Mouse (Mus musculus) liver, embryonic 14 days (tissue): Measurements from ENCODE around the gene Olfr1290. TPM values are rescaled to one million over a fixed set of nuclear protein-coding genes. Genes with fewer than 3 reads are reported as not detected.

Source experiments
- polyA plus RNA-seq: library from polyadenylated mRNA; depleted of rRNA; stranded (reverse); fragments of >200 nt; gene quantifications from 2 replicates; pipeline ENCODE4 v1.2.3, GENCODE M21; 2012; rRNA removed

Olfr1290 gene
- not detected in 2 replicates for polyA plus RNA-seq

DNA sequence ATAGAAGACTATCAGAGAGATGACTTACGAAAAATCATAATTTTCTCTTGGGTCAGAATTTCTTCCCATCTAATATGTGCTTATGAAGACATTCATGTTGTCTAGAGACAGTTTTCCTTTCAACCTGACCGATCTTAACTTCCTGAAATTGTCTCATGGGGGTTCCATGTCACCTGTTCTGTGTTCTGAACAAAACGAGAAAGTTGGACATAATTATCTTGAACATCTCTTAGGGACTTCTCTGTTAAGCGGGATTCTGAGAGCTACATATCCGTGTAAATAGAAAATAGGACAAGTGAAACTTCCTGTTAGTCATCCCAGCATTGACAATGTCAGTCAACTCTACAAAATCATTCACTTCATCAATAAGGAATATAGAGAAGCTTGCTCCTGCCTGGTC is at the start of gene Olfr1290:
Gene Olfr1290 (minus strand): TSS at position 101 of the 400 bp plus-strand sequence.

DNA sequence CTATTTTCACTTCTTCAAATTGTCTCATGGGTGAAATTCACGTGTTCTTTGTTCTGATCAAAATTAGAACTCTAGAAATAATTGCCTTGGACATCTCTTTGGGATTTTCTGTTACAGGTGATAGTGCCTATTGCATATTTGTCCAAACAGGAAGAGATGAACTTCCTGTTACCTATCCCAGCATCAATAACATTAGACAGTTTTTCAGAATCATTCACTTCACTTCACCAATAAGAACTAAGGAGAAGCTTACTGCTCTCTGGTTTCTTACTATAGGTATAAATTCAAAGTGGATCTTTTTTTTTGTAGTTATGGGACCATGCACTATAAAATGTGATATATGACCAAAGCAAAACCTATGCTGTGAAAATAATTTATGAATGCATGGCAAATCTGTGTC is 46.6 kb upstream of the Olfr1290 start, which contains the start of gene Olfr1294:
Gene Olfr1294 (minus strand): TSS at position 101 of the 400 bp plus-strand sequence.

DNA sequence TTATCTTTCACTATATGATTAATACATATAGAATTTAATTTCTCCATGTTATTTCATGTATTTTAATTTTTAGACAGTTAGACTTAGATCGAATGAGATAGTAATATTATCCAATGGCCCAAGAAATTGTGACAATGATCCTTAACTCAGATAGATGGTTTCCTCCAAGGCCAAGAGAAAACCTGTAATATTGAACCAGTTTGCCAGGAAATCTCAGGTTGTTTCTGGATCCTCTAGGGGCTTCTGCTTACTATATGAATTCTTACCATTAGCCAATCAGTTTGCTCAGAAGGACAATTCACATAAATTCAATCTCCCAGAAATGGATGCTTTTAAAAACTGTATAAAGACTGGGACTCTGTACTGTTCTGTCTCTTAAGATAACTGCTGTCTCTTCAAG is 31.3 kb upstream of the Olfr1290 start, which contains the start of gene Olfr1293-ps:
Gene Olfr1293-ps (plus strand): TSS at position 301 of the 400 bp plus-strand sequence.

DNA sequence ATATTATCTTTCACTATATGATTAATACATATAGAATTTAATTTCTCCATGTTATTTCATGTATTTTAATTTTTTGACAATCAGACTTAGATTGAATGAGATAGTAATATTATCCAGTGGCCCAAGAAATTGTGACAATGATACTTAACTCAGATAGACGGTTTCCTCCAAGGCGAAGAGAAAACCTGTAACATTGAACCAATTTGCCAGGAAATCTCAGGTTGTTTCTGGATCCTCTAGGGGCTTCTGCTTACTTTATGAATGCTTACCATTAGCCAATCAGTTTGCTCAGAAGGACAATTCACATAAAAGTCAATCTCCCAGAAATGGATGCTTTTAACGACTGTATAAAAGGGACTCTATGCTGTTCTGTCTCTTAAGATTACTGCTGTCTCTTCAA is 3.3 kb upstream of the Olfr1290 start, which contains the start of gene Olfr1291-ps1:
Gene Olfr1291-ps1 (plus strand): TSS at position 301 of the 400 bp plus-strand sequence.

DNA sequence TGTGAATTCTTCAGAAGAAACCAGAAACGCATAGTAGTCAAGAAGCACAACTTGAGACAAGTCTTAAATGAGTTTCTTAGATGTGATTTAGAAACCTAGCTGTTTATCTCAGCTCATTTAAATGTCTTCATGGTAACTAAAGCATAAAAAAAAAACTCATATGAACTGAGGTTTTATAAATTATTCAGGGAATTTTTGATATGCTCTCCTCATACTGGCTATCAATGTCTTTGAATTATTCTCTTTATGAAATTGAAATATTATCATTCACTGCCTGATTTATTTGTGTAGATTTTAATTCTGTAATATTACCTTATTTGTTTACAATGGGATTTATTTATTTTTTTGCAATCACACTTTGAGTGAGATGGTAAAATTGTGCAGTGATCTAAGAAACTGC is 13.1 kb downstream of the Olfr1290 start, which contains the start of gene Olfr1289:
Gene Olfr1289 (plus strand): TSS at position 301 of the 400 bp plus-strand sequence.

DNA sequence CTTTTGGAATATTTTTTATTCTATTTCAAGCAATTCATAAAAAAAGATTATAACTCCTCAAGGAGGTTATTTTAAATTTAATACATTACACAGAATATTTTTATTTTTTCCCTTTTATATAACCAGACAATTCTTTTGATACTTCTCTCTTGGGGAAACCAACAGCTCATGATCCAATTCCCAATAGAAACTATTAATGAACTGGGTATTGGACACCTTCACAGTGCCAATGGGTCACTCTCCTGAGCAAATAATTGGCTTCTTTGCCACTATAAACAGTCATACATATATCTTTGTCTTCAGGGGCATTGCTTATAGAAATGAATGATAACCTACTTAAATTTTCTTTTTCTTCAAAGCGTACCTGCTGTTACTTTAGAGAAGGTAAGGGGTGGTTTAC is 19.8 kb downstream of the Olfr1290 start, which contains the start of gene Olfr1288:
Gene Olfr1288 (plus strand): TSS at position 301 of the 400 bp plus-strand sequence.

DNA sequence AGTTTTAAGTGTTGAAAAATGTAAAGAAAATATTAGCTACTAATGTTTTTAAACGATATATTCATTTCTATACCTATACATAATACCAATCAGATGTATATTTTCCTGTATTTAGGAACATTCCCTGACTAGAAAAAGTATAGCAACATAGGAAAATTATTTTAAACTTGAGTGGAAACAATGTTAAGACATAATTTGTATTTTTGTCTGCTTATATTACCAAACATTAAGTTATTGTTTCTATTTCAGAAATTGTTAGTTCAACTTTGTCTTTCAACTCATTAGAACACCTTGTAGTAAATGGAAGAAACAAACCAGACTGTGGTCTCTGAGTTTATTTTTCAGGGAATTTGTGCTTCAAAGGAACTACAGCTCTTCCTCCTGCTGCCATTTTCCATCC is 44.8 kb downstream of the Olfr1290 start, which contains the start of gene Olfr1287:
Gene Olfr1287 (plus strand): TSS at position 301 of the 400 bp plus-strand sequence.

Other genes with a start within 250 kb of the Olfr1290 start
- not detected in 2 replicates for gene Olfr1276, start 239.3 kb downstream of the Olfr1290 start, polyA plus RNA-seq
- not detected in 2 replicates for gene Olfr1277, start 219.7 kb downstream of the Olfr1290 start, polyA plus RNA-seq
- gene Olfr1278, start 203.7 kb downstream of the Olfr1290 start, polyA plus RNA-seq, result not detected in 2 replicates
- gene Olfr1279, start 193.2 kb downstream of the Olfr1290 start, polyA plus RNA-seq, result not detected in 2 replicates
- not detected in 2 replicates for gene Olfr1280, start 179.8 kb downstream of the Olfr1290 start, polyA plus RNA-seq
- gene Olfr1281, start 167.3 kb downstream of the Olfr1290 start, polyA plus RNA-seq, result not detected in 2 replicates
- gene Olfr1282, start 157.8 kb downstream of the Olfr1290 start, polyA plus RNA-seq, result not detected in 2 replicates
- gene Olfr1283, start 127.0 kb downstream of the Olfr1290 start, polyA plus RNA-seq, result not detected in 2 replicates
- gene Olfr1284, start 118.3 kb downstream of the Olfr1290 start, polyA plus RNA-seq, result not detected in 2 replicates
- not detected in 2 replicates for gene Olfr1286, start 70.7 kb downstream of the Olfr1290 start, polyA plus RNA-seq
- gene Olfr1287, start 44.7 kb downstream of the Olfr1290 start, polyA plus RNA-seq, result not detected in 2 replicates
- gene Olfr1288, start 19.7 kb downstream of the Olfr1290 start, polyA plus RNA-seq, result not detected in 2 replicates
- not detected in 2 replicates for gene Olfr1289, start 13.0 kb downstream of the Olfr1290 start, polyA plus RNA-seq
- not detected in 2 replicates for gene Olfr1291-ps1, start 3.4 kb upstream of the Olfr1290 start, polyA plus RNA-seq
- not detected in 2 replicates for gene Olfr1293-ps, start 31.4 kb upstream of the Olfr1290 start, polyA plus RNA-seq
- not detected in 2 replicates for gene Olfr1294, start 46.5 kb upstream of the Olfr1290 start, polyA plus RNA-seq
- not detected in 2 replicates for gene Olfr1295, start 75.9 kb upstream of the Olfr1290 start, polyA plus RNA-seq
- not detected in 2 replicates for gene Olfr1297, start 132.7 kb upstream of the Olfr1290 start, polyA plus RNA-seq
- not detected in 2 replicates for gene Olfr1298, start 155.4 kb upstream of the Olfr1290 start, polyA plus RNA-seq
- not detected in 2 replicates for gene Olfr1299, start 167.6 kb upstream of the Olfr1290 start, polyA plus RNA-seq